Mouse (Mus musculus): ENCODE data around the gene Col27a1. TPM values are rescaled to one million over a fixed set of nuclear protein-coding genes. Genes with fewer than 3 reads are reported as not detected.

Gene Col27a1
- polyA plus RNA-seq, 1 experiment: not detected

DNA sequence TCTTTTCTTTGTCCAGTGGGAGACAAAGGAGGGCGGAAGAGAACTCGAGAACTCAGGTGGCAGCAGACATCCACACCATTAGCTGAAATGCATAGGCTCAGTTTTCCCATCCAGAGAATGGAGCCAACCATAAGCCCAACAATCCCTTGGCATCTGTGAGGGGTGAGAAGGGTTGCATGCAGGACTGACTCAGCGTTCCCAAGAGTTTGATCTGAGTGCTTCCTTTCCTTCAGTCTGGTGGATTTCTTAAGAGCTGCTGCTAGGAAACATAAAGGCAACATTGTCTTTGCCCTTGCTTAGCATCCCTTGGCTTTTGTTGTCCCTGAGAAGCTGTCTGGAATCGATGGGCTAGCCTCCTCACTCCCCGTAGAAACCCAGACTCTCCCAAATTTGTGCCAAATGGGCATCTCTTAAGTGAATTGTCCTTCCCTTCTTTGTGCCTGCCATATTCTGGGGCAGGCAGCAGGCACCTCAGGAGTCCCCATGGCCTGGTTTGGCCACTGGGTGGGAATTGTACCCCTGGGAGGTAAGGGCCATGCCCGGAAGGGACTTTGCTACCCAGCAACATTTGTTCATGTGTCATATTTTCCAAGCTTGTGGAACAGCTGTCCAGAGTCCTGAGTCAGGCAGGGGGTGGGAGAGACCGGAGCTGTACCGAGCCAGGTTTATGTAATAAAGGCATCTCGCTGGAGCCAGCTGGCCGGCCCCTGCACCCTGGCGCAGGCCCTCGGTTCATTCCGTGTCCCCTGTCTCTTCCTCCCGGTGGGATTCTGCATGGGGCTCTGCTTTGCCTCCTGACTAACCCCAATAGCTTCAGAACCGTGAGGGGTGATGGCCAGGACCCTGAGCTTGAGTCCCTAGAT is 7.5 kb downstream of the Col27a1 start:
- Histone ChIP-seq H3K9me3 (no peaks in the 10 kb centered on the region), H3K4me1 (no peaks in the 10 kb centered on the region; the same call in 1 of the 2 replicates), H3K27me3 (replicated peaks) (peaks cover 67% of the 10 kb centered on the region), H3K4me3 (replicated peaks) (no peak overlapping the region), H3K36me3 (replicated peaks; ENCODE audit: low read length) (no peaks in the 10 kb centered on the region)
- TF ChIP-seq FLI1 (IDR thresholded peaks at IDR 0.05; ENCODE audit: low read length): no peak
- TF ChIP-seq GATA1 (IDR thresholded peaks at IDR 0.05; ENCODE audit: borderline replicate concordance, low read length): no peak

DNA sequence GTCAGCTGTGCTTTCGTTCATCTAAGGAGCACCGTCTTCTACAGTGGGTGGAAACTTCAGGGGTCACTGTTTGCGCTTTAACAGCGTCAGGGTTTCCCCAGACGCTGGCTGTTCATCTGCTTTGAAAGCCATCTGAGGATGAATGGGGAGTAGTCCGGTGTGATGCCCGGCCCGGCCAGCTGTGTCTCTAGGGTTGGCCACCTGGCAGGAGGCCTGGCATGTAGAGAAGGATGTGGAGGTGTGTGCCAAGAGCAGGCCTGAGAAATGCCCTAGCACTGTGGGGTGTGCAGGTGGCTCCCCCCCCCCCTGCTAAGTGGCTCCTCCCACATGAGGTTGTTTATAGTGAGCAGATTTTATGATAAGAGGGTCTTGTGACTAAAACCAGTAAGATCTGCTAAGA is 8.4 kb downstream of the Col27a1 start:
- no peak overlapping the region for H3K4me3 ChIP-seq (replicated peaks)
- TF ChIP-seq GATA1 (IDR thresholded peaks at IDR 0.05; ENCODE audit: borderline replicate concordance, low read length) (no peak), FLI1 (IDR thresholded peaks at IDR 0.05; ENCODE audit: low read length) (no peak)
- no peaks in the 10 kb centered on the region for H3K9me3 ChIP-seq
- H3K27me3 ChIP-seq (replicated peaks): peaks cover 60% of the 10 kb centered on the region
- no peaks in the 10 kb centered on the region for H3K36me3 ChIP-seq (replicated peaks; ENCODE audit: low read length)
- no peaks in the 10 kb centered on the region for H3K4me1 ChIP-seq

GRCm38 (mm10) chr4:63225373-63225772 is 11.6 kb downstream of the Col27a1 start:
- H3K9me3 ChIP-seq: no peaks in the 10 kb centered on the region
- no peaks in the 10 kb centered on the region for H3K36me3 ChIP-seq (replicated peaks; ENCODE audit: low read length)
- TF ChIP-seq GATA1 (IDR thresholded peaks at IDR 0.05; ENCODE audit: borderline replicate concordance, low read length) (no peak), FLI1 (IDR thresholded peaks at IDR 0.05; ENCODE audit: low read length) (no peak)

DNA sequence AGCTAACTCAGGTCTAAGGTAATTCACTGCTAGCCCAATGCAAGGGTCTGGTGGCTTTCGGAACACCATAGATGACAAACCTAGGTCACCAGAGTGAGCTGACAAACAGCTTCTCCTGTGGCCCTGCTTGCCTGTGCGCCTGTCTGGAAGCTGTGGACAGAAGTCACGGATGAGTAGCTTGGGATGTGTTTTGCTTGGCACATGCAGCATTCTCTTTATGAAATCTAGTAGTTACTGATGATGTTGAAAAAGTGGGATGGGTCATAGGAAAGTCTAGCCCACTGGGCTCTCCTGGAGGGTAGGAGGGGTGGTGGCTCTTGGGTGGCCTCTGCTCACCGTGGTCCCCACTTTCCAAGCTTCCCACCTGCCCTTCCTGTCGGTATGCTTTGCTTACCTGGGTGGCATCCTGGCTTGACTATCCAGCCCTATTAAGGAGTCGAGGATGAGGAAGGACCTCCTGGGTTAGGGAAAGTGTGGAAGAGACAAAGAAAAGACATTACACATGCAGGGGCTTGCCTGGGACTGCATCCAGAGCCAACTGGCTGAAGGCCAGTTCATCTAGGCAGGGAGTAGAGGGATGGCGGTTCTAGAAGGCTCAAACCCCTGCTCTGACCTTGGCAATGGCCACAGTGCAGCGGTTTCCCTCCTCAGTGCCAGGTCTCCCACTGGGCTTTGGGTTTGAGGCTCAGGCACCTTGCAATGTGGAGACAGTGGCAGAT is 12.5 kb downstream of the Col27a1 start:
- no peak overlapping the region for H3K4me3 ChIP-seq (replicated peaks)
- no peak for TF ChIP-seq GATA1 (IDR thresholded peaks at IDR 0.05; ENCODE audit: borderline replicate concordance, low read length)
- TF ChIP-seq FLI1 (IDR thresholded peaks at IDR 0.05; ENCODE audit: low read length): no peak
- no peaks in the 10 kb centered on the region for H3K4me1 ChIP-seq
- peaks cover 33% of the 10 kb centered on the region for H3K27me3 ChIP-seq (replicated peaks)
- no peaks in the 10 kb centered on the region for H3K36me3 ChIP-seq (replicated peaks; ENCODE audit: low read length)
- no peaks in the 10 kb centered on the region for H3K9me3 ChIP-seq

More at GRCm38 (mm10) chr4:63225373-63225772, 11.6 kb downstream of the Col27a1 start:
- Histone ChIP-seq H3K4me3 (replicated peaks) (no peak overlapping the region), H3K27me3 (replicated peaks) (peaks cover 37% of the 10 kb centered on the region), H3K4me1 (no peaks in the 10 kb centered on the region)

DNA sequence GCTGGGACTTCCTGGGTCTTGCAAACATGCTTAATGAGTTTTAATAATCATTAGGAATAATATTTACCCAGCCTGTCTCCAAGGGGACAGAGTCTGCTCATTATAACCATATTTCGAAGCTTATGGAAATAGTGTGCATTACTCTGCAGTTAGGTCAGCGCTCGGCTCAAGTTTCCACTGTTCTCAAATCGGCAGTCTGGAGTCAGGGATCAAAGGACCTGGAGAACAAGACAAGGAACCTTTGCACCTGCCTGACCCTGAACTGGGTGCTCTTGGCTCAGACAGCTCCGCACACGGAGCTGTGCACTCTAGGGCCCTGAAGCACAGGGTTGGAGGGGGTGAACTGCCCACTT is 13.1 kb downstream of the Col27a1 start:
- no peak overlapping the region for H3K4me3 ChIP-seq (replicated peaks)
- no peaks in the 10 kb centered on the region for H3K36me3 ChIP-seq (replicated peaks; ENCODE audit: low read length)
- TF ChIP-seq GATA1 (IDR thresholded peaks at IDR 0.05; ENCODE audit: borderline replicate concordance, low read length) (no peak), FLI1 (IDR thresholded peaks at IDR 0.05; ENCODE audit: low read length) (no peak)
- no peaks in the 10 kb centered on the region; the same call in 1 of the 2 replicates for H3K4me1 ChIP-seq
- H3K9me3 ChIP-seq: no peaks in the 10 kb centered on the region
- H3K27me3 ChIP-seq (replicated peaks): peaks cover 28% of the 10 kb centered on the region

DNA sequence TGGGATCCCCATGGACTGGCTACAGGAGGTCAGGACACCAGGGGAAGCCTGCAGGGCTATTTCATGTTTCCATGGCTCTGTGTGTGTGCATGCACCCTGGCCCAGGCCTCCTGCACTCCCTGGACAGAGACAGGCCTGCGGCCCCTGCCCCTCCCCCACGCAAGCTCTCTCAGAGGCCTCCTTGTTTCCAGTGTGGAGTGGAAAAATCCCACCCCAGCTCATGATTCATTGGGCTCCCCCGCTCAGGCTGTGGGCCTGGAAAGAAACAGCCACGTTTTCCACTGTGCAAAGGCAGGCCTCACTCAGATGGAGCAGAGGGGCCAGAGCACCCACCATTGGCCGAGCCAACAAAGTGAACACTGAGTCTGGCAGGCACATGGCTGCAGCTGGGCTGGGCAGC is 15.1 kb downstream of the Col27a1 start:
- TF ChIP-seq GATA1 (IDR thresholded peaks at IDR 0.05; ENCODE audit: borderline replicate concordance, low read length) (no peak), FLI1 (IDR thresholded peaks at IDR 0.05; ENCODE audit: low read length) (no peak)
- Histone ChIP-seq H3K4me1 (peaks cover 5% of the 10 kb centered on the region; the same call in 1 of the 2 replicates), H3K36me3 (replicated peaks; ENCODE audit: low read length) (no peaks in the 10 kb centered on the region), H3K4me3 (replicated peaks) (no peak overlapping the region), H3K27me3 (replicated peaks) (peaks cover 29% of the 10 kb centered on the region), H3K9me3 (no peaks in the 10 kb centered on the region)

DNA sequence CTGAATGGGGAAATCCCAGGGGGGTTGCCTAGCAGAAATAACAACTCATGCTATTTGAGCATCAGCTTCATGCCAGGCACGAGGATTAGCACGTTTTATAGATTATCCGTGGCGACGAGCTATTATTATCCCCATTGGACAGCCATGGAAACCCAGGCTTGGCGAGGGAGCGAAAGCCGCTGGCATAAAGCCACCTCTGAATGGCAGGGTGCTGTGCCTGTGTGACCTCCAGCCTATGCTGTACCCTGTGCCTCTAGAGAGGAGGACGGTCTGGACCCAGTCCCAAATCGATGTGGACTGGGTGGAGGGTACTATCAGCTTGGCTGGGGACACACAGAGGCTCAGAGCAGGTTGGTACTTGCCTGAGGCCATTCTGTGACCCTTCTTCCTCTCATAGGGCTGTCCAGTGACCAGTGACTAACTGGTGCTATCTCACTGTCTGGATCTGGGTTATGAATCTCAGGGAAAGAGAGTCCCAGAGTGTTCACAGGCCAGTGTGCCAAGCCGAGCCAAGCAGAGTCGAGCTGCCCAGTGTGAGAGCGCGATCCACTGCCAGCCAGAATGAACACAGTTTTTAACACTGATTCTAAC is 16.3 kb downstream of the Col27a1 start:
- H3K4me1 ChIP-seq: peaks cover 5% of the 10 kb centered on the region; the same call in 1 of the 2 replicates
- H3K27me3 ChIP-seq (replicated peaks): peaks cover 29% of the 10 kb centered on the region
- TF ChIP-seq GATA1 (IDR thresholded peaks at IDR 0.05; ENCODE audit: borderline replicate concordance, low read length): no peak
- TF ChIP-seq FLI1 (IDR thresholded peaks at IDR 0.05; ENCODE audit: low read length): no peak
- no peaks in the 10 kb centered on the region for H3K36me3 ChIP-seq (replicated peaks; ENCODE audit: low read length)
- no peak overlapping the region for H3K4me3 ChIP-seq (replicated peaks)
- H3K9me3 ChIP-seq: no peaks in the 10 kb centered on the region

- Histone ChIP-seq H3K27me3 (replicated peaks) (peaks cover 26% of the 10 kb centered on the region), H3K9me3 (no peaks in the 10 kb centered on the region), H3K4me1 (peaks cover 5% of the 10 kb centered on the region; the same call in 1 of the 2 replicates), H3K36me3 (replicated peaks; ENCODE audit: low read length) (no peaks in the 10 kb centered on the region), H3K4me3 (replicated peaks) (no peak overlapping the region)
- TF ChIP-seq GATA1 (IDR thresholded peaks at IDR 0.05; ENCODE audit: borderline replicate concordance, low read length) (no peak), FLI1 (IDR thresholded peaks at IDR 0.05; ENCODE audit: low read length) (no peak)
These were observed 17.3 kb downstream of the Col27a1 start for GRCm38 (mm10) chr4:63231121-63231520.

DNA sequence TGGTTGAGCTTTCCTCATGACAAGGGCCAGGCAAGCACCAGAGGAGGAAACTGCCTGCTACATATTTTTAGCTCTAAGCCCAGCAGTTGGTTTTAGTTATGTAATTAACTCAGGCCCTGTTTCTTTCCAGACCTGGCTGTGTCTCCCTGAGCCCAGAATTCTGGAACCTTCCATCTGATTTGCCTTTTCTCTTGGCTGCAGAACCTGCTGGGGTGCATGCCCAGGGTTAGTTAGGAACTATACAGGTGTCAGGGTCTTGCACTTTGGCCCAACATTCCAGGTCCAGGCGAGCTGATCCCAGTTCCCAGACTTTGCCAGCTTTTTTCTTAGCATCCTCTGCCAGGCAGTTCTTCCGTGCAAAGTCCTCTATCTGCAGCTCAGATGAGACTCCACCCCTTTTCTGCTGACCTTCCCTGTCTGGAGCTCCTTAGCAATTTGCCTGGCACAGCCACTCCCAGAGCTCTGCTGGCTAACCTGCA is 18.8 kb downstream of the Col27a1 start:
- Histone ChIP-seq H3K4me1 (peaks cover 5% of the 10 kb centered on the region; the same call in 1 of the 2 replicates), H3K36me3 (replicated peaks; ENCODE audit: low read length) (no peaks in the 10 kb centered on the region), H3K4me3 (replicated peaks) (no peak overlapping the region), H3K27me3 (replicated peaks) (peaks cover 30% of the 10 kb centered on the region), H3K9me3 (no peaks in the 10 kb centered on the region)
- TF ChIP-seq FLI1 (IDR thresholded peaks at IDR 0.05; ENCODE audit: low read length): no peak
